Mouse (Mus musculus) hindbrain, embryonic 12.5 days (tissue): ENCODE data around the gene Phlda1. TPM values are rescaled to one million over a fixed set of nuclear protein-coding genes. Genes with fewer than 3 reads are reported as not detected.
A peak's percentile ranks its signal among the peaks of the same experiment; 100 is the strongest.

ENCODE experiments used
- ATAC-seq: fragments of 200-750 bp; cut with Nextera tagmentation; 2 replicates; pipeline ENCODE4 v1.8.0; 2017; ENCODE audit warnings: moderate TSS enrichment; ENCODE audit not compliant: low FRiP score
- H3K27ac ChIP-seq: fragments of 300-500 bp; sonication (generic); 2 replicates; pipeline ENCODE4 v1.5.1; 2016; ENCODE audit warnings: mild to moderate bottlenecking
- H3K27me3 ChIP-seq: fragments of 300-500 bp; sonication (generic); 2 replicates; pipeline ENCODE4 v1.6.1; 2016; ENCODE audit warnings: mild to moderate bottlenecking
- H3K36me3 ChIP-seq: fragments of 300-500 bp; sonication (generic); 2 replicates; pipeline ENCODE4 v1.6.1; 2016; ENCODE audit warnings: mild to moderate bottlenecking
- H3K4me1 ChIP-seq: fragments of 300-500 bp; sonication (generic); 2 replicates; pipeline ENCODE4 v1.6.1; 2016
- H3K4me2 ChIP-seq: fragments of 300-500 bp; sonication (generic); replicated peaks from 2 replicates; pipeline ENCODE4 v1.6.1; 2016; ENCODE audit warnings: mild to moderate bottlenecking
- H3K4me3 ChIP-seq: fragments of 300-500 bp; sonication (generic); 2 replicates; pipeline ENCODE4 v1.5.1; 2016; ENCODE audit warnings: mild to moderate bottlenecking
- H3K9ac ChIP-seq: fragments of 300-500 bp; sonication (generic); 2 replicates; pipeline ENCODE4 v1.6.1; 2016; ENCODE audit warnings: mild to moderate bottlenecking, moderate library complexity
- H3K9me3 ChIP-seq: fragments of 300-500 bp; sonication (generic); replicated peaks from 2 replicates; pipeline ENCODE4 v1.6.1; 2016; ENCODE audit warnings: mild to moderate bottlenecking
- WGBS: fragments of 180-500 bp; shearing (Covaris S2); methylation state at CpG from one replicate; pipeline ENCODE4 v1.1.7; 2016; 5-methylcytosine and 5-hydroxymethylcytosine counted together
- polyA plus RNA-seq: library from polyadenylated mRNA; unstranded; fragments of >200 nt; fragmentation: Nextera tagmentation; extraction: Ambion mirVana; gene quantifications from 2 replicates; pipeline ENCODE4 v1.2.1, GENCODE M21; 2016

Phlda1 gene
- polyA plus RNA-seq, 1 experiment from 2014 or later, result 42.8 TPM

- Histone ChIP-seq H3K4me2 (peak overlapping the region; percentile 40), H3K9me3 (no peaks in the 10 kb centered on the region), H3K4me3 (peak overlapping the region; percentile 20), H3K4me1 (peaks cover 13% of the 10 kb centered on the region), H3K36me3 (no peaks in the 10 kb centered on the region), H3K9ac (no peak overlapping the region), H3K27me3 (no peaks in the 10 kb centered on the region), H3K27ac (peak overlapping the region; percentile 37; the same call in 1 of the 2 replicates)
- WGBS, result 41% methylated on average over 24 of the region's 24 CpGs
- peak; percentile 45; the same call in 1 of the 2 replicates for ATAC-seq
Measured at GRCm38 (mm10) chr10:111519620-111520370, 13.7 kb downstream of the Phlda1 start.

DNA sequence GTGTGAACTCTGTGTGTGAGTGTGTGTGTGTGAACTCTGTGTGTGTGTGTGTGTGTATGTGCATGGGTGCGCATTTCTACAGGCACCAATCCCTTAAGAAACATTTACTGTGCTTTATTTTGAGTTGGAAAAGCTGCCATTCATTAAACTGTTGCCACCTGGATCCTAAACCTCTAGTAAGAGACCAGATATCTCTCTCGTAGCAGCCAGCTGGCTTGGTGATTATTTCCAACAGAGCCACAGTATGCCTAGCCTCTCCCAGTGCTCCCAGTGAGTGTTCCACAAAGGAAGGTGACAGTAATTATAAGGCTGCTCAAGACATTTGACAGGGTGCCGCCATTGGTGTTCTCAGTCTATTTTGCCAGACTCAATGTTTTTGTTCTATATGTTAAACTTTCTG lies 14.5 kb downstream of the Phlda1 start:
- Histone ChIP-seq H3K4me1 (peaks cover 13% of the 10 kb centered on the region), H3K9ac (no peak overlapping the region), H3K27ac (no peak overlapping the region; the same call in 1 of the 2 replicates), H3K9me3 (no peaks in the 10 kb centered on the region), H3K4me3 (no peak overlapping the region), H3K27me3 (no peaks in the 10 kb centered on the region), H3K4me2 (no peak overlapping the region), H3K36me3 (no peaks in the 10 kb centered on the region)
- ATAC-seq, result no peak
- WGBS, result 67% methylated on average over 3 of the region's 3 CpGs

DNA sequence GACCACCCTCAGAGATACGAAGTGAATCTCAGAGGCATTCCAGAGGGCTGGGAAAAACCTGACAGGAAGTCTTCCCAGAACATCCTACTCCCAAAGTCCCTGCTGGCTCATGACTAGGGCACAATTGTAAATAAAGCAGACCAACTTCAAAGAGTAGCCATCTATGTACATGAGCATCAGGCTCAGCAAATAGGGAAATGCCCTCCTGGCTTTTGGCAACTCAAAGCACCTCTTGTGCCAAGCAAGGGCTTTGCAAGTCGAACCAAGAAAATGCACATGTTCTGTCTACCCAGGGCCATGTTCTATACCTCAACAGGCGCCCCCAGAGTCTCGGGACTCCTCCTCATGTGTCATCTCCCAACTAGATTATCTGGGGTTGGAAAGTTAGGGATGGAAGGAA lies 15.6 kb downstream of the Phlda1 start:
- Histone ChIP-seq H3K27ac (no peak overlapping the region), H3K4me3 (no peak overlapping the region), H3K9me3 (no peaks in the 10 kb centered on the region), H3K27me3 (no peaks in the 10 kb centered on the region), H3K4me1 (peaks cover 13% of the 10 kb centered on the region), H3K36me3 (no peaks in the 10 kb centered on the region), H3K9ac (no peak overlapping the region), H3K4me2 (no peak overlapping the region)
- ATAC-seq, result no peak
- 73% methylated on average over 4 of the region's 4 CpGs for WGBS

DNA sequence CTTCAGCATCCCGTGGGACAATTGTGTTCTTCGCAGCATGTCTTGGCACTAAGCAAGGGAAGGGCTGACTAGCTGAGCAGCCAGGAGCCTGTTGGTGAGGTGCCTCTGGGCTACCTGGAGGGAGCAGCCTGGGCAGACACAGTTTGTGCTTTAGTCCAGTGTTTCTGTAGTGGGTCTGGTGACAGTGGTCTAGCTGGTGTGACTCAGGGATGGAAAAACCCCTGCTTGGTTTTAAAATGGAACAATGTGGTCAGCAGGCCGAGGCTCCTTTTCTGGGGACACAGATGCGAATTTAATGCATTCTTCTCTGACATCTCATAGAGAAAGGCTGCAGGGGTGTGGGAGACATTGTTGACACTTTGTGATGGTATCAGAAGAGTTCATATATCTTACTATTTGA lies 16.1 kb downstream of the Phlda1 start:
- H3K27ac ChIP-seq, result no peak overlapping the region
- H3K36me3 ChIP-seq, result no peaks in the 10 kb centered on the region
- H3K4me1 ChIP-seq, result peaks cover 13% of the 10 kb centered on the region
- H3K4me2 ChIP-seq, result no peak overlapping the region
- no peaks in the 10 kb centered on the region for H3K27me3 ChIP-seq
- no peak overlapping the region for H3K4me3 ChIP-seq
- no peaks in the 10 kb centered on the region for H3K9me3 ChIP-seq
- WGBS, result 74% methylated on average over 4 of the region's 4 CpGs
- no peak overlapping the region for H3K9ac ChIP-seq
- ATAC-seq, result no peak

DNA sequence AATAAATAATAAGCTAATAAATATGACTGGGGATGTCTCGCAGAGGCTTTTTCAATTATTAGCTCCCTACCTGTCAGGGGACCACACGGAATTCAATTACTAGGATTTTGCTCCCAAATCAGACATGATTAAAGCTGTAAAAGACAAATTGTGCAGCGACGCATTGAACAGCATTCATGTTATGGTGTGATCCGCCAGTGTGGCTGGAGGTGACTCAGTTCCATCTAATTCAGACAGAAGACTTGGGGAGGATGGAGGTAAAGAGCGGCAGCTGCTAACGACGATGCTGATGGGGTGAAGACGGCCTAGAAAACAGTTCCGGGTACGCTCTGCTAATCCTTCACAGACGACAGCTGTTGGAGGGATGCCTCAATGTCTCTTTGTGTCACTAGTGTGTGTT lies 17.8 kb downstream of the Phlda1 start:
- Histone ChIP-seq H3K4me1 (peaks cover 13% of the 10 kb centered on the region), H3K4me2 (no peak overlapping the region), H3K27me3 (no peaks in the 10 kb centered on the region), H3K36me3 (no peaks in the 10 kb centered on the region), H3K4me3 (no peak overlapping the region), H3K9me3 (no peaks in the 10 kb centered on the region), H3K9ac (no peak overlapping the region), H3K27ac (no peak overlapping the region)
- ATAC-seq, result no peak
- WGBS, result 41% methylated on average over 12 of the region's 12 CpGs

DNA sequence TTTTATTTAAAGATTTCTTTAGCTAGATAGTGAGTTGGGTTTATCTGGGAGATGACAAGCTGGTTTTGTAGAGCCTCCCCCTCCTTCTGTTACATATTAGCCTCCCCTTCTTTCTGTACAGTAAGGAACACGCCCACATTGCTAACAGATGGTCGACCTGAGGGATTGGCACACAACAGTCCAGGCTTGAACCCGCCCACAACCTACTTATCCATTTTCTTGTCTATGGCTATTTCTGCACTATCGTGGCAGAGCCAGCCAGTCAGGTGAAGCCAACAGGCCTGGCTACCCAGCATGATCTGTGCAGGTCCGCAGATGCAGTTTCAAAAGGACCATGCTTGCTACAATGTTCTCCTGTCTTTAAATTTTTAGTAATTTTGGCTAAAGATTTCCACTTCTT lies 21.0 kb downstream of the Phlda1 start:
- H3K9me3 ChIP-seq, result no peaks in the 10 kb centered on the region
- H3K9ac ChIP-seq, result no peak overlapping the region
- 77% methylated on average over 5 of the region's 5 CpGs for WGBS
- no peaks in the 10 kb centered on the region; the same call in 1 of the 2 replicates for H3K4me1 ChIP-seq
- no peak overlapping the region for H3K4me3 ChIP-seq
- no peak overlapping the region for H3K27ac ChIP-seq
- no peak overlapping the region for H3K4me2 ChIP-seq
- H3K36me3 ChIP-seq, result no peaks in the 10 kb centered on the region
- no peak for ATAC-seq
- no peaks in the 10 kb centered on the region for H3K27me3 ChIP-seq

- ATAC-seq, result no peak
- no peaks in the 10 kb centered on the region for H3K9me3 ChIP-seq
- H3K4me2 ChIP-seq, result no peak overlapping the region
- H3K36me3 ChIP-seq, result no peaks in the 10 kb centered on the region
- H3K9ac ChIP-seq, result no peak overlapping the region
- H3K4me3 ChIP-seq, result no peak overlapping the region
- no peaks in the 10 kb centered on the region for H3K27me3 ChIP-seq
- H3K27ac ChIP-seq, result no peak overlapping the region
- H3K4me1 ChIP-seq, result no peaks in the 10 kb centered on the region; the same call in 1 of the 2 replicates
- 85% methylated on average over 7 of the region's 7 CpGs for WGBS
Measured at GRCm38 (mm10) chr10:111527613-111528012, 21.5 kb downstream of the Phlda1 start.

GRCm38 (mm10) chr10:111528283-111528682 lies 22.2 kb downstream of the Phlda1 start:
- 89% methylated on average over 4 of the region's 4 CpGs for WGBS
- Histone ChIP-seq H3K4me3 (no peak overlapping the region), H3K9ac (no peak overlapping the region), H3K36me3 (no peaks in the 10 kb centered on the region), H3K4me2 (no peak overlapping the region), H3K27me3 (no peaks in the 10 kb centered on the region), H3K9me3 (no peaks in the 10 kb centered on the region), H3K27ac (no peak overlapping the region), H3K4me1 (no peaks in the 10 kb centered on the region; the same call in 1 of the 2 replicates)
- ATAC-seq, result no peak

DNA sequence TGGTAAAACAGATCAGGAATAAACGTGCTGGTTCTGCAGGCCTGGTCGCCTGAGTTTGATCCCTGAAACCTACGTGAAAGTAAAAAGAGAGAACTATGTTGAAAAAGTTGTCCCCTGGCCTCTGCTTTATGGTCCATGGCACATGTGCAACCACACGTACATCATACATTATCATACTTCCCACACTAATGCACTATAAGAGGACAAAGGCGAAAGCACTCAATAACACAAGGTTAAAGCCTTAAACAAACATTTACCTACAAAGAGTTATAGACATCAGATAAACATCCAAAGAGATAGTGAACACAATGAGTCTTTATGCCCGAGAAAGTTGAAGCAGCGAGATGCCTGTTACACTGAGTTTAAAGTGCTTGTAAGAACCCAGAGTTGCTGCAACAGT lies 24.3 kb downstream of the Phlda1 start:
- Histone ChIP-seq H3K27ac (no peak overlapping the region), H3K9ac (no peak overlapping the region), H3K4me1 (peaks cover 5% of the 10 kb centered on the region; the same call in 1 of the 2 replicates), H3K4me3 (no peak overlapping the region), H3K4me2 (no peak overlapping the region), H3K27me3 (no peaks in the 10 kb centered on the region), H3K9me3 (no peaks in the 10 kb centered on the region), H3K36me3 (no peaks in the 10 kb centered on the region)
- no peak for ATAC-seq
- 88% methylated on average over 7 of the region's 7 CpGs for WGBS

- H3K4me2 ChIP-seq, result no peak overlapping the region
- H3K27me3 ChIP-seq, result no peaks in the 10 kb centered on the region
Measured at GRCm38 (mm10) chr10:111534691-111535090, 28.6 kb downstream of the Phlda1 start.

GRCm38 (mm10) chr10:111537410-111537809 lies 31.3 kb downstream of the Phlda1 start:
- Histone ChIP-seq H3K9ac (no peak overlapping the region), H3K27me3 (no peaks in the 10 kb centered on the region), H3K4me3 (no peak overlapping the region), H3K4me1 (peaks cover 16% of the 10 kb centered on the region), H3K27ac (no peak overlapping the region), H3K4me2 (no peak overlapping the region), H3K36me3 (no peaks in the 10 kb centered on the region), H3K9me3 (no peaks in the 10 kb centered on the region)
- WGBS, result 86% methylated on average over 19 of the region's 19 CpGs
- no peak for ATAC-seq

More at GRCm38 (mm10) chr10:111534691-111535090, 28.6 kb downstream of the Phlda1 start:
- ATAC-seq, result no peak
- 67% methylated on average over 8 of the region's 8 CpGs for WGBS
- no peaks in the 10 kb centered on the region for H3K9me3 ChIP-seq
- peaks cover 12% of the 10 kb centered on the region for H3K4me1 ChIP-seq
- H3K27ac ChIP-seq, result no peak overlapping the region
- no peak overlapping the region for H3K4me3 ChIP-seq
- no peak overlapping the region for H3K9ac ChIP-seq
- no peaks in the 10 kb centered on the region for H3K36me3 ChIP-seq

DNA sequence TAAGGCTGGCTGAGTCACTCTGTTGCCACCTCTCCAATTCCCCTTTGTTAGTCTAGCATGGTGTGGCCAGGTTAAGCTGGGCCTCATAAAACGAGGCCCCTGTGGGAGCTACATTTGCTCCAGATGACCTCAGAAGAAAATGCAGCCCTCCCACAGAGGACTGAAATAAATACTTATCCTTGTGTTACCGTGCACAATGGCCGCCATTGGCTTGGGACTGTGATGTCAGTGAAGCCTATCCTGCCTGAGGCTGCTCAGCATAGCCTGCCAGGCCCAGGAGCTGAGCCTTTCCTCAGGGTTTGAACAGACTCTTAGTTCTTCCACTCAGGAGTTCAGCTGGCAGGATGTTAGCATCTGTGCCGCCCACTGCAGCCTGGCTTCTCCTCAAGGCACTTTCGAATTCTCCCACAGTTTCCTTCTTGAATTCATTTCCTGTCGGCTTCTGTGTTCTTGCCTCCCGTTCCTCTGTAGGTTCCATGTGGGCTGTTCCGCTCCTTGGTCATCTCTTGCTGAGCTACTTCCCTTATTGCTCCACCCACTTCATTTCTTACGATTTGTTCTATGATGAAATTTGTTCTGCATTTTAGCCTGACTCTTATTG lies 33.7 kb downstream of the Phlda1 start:
- no peaks in the 10 kb centered on the region for H3K36me3 ChIP-seq
- no peaks in the 10 kb centered on the region for H3K9me3 ChIP-seq
- ATAC-seq, result no peak
- no peak overlapping the region for H3K4me2 ChIP-seq
- no peak overlapping the region for H3K9ac ChIP-seq
- peak overlapping the region; percentile 52; the same call in 1 of the 2 replicates for H3K27ac ChIP-seq
- peaks cover 17% of the 10 kb centered on the region for H3K4me1 ChIP-seq
- H3K27me3 ChIP-seq, result no peaks in the 10 kb centered on the region
- H3K4me3 ChIP-seq, result no peak overlapping the region
- WGBS, result 36% methylated on average over 9 of the region's 9 CpGs
